Mouse (Mus musculus) midbrain, embryonic 11.5 days (tissue): Measurements from ENCODE around the gene Ikzf1. TPM values are rescaled to one million over a fixed set of nuclear protein-coding genes. Genes with fewer than 3 reads are reported as not detected.
A peak's percentile ranks its signal among the peaks of the same experiment; 100 is the strongest.

Experiments
- ATAC-seq: fragments of 200-750 bp; cut with Nextera tagmentation; 2 replicates; pipeline ENCODE4 v1.8.0; 2017; ENCODE audit warnings: moderate TSS enrichment, moderate library complexity; ENCODE audit not compliant: low FRiP score
- DNase-seq: peaks from one replicate; pipeline ENCODE4 v3.0.0; 2015; ENCODE audit warnings: low spot score; ENCODE audit errors: missing footprints
- H3K27ac ChIP-seq: fragments of 300-500 bp; sonication (generic); 2 replicates; pipeline ENCODE4 v1.5.1; 2014; ENCODE audit warnings: low read depth, low read length
- H3K27me3 ChIP-seq: fragments of 300-500 bp; sonication (generic); 2 replicates; pipeline ENCODE4 v1.6.1; 2014; ENCODE audit warnings: mild to moderate bottlenecking, low read length, moderate library complexity, mixed read lengths; ENCODE audit not compliant: control insufficient read depth, insufficient read depth
- H3K36me3 ChIP-seq: fragments of 300-500 bp; sonication (generic); 2 replicates; pipeline ENCODE4 v1.6.1; 2014; ENCODE audit warnings: mild to moderate bottlenecking, low read length, moderate library complexity, mixed read lengths; ENCODE audit not compliant: control insufficient read depth, insufficient read depth
- H3K4me1 ChIP-seq: fragments of 300-500 bp; sonication (generic); 2 replicates; pipeline ENCODE4 v1.6.1; 2014; ENCODE audit warnings: low read length; ENCODE audit not compliant: control insufficient read depth, insufficient read depth
- H3K4me2 ChIP-seq: fragments of 300-500 bp; sonication (generic); 2 replicates; pipeline ENCODE4 v1.6.1; 2014; ENCODE audit warnings: mild to moderate bottlenecking, moderate library complexity
- H3K4me3 ChIP-seq: fragments of 300-500 bp; sonication (generic); 2 replicates; pipeline ENCODE4 v1.5.1; 2014; ENCODE audit warnings: low read depth, low read length
- H3K9ac ChIP-seq: fragments of 300-500 bp; sonication (generic); 2 replicates; pipeline ENCODE4 v1.6.1; 2014; ENCODE audit warnings: low read length
- H3K9me3 ChIP-seq: fragments of 300-500 bp; sonication (generic); 2 replicates; pipeline ENCODE4 v1.6.1; 2016; ENCODE audit warnings: low read length; ENCODE audit not compliant: control insufficient read depth
- WGBS: fragments of 180-500 bp; shearing (Covaris S2); extraction: QIAGEN DNeasy Blood & Tissue Kit; methylation state at CpG from one replicate; pipeline ENCODE4 v1.1.7; 2014; 5-methylcytosine and 5-hydroxymethylcytosine counted together
- polyA plus RNA-seq: library from polyadenylated mRNA; unstranded; fragments of >200 nt; fragmentation: Nextera tagmentation; extraction: Ambion mirVana; gene quantifications from 2 replicates; pipeline ENCODE4 v1.2.1, GENCODE M21; 2014

The Ikzf1 gene
- polyA plus RNA-seq, 1 experiment from 2014 or later: 2.7 TPM

DNA sequence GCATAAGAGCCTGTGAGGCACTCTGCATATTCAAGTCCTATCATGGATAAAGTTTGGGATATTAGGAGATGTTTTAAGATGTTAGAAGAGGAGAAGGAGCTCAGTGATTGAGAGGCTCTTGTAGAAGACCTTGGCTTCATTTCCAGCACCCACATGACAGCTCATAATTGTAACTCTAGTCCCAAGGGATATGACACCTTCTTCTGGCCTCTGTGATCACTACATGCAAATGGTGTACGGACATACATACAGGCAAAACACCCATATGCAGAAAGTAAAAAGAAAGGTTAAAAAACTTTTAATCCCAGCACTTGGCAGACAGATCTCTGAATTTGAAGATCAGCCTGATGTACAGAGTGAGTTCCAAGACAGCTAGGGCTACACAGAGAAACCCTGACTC is 113.9 kb downstream of the Ikzf1 start:
- DNase-seq: no peak
- H3K4me3 ChIP-seq: no peak overlapping the region
- H3K27ac ChIP-seq: no peak overlapping the region
- WGBS: 97% methylated on average over 1 of the region's 1 CpGs
- ATAC-seq: no peak
- no peak overlapping the region for H3K9ac ChIP-seq
- H3K27me3 ChIP-seq: no peaks in the 10 kb centered on the region
- H3K36me3 ChIP-seq: peaks cover 25% of the 10 kb centered on the region
- no peak overlapping the region for H3K4me2 ChIP-seq
- H3K9me3 ChIP-seq: no peaks in the 10 kb centered on the region
- no peaks in the 10 kb centered on the region for H3K4me1 ChIP-seq

DNA sequence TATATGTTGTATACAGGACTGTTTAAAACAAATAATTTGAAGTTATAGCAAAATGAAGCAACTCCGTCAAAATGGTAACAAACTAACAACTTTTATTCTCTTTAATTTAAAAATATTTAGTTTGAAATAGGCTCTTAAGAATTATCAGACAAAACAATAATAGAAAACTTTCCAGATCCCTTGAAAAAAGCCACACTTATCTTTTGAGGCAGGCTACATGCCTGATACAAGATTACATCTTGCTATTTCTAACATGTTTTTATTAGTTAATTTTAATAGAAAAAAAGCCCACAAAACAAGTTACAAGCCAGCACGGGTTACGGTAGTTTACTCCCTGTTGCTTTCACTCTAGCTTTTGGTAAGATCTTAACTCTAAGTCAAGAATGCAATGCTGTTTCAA is 115.5 kb downstream of the Ikzf1 start:
- Histone ChIP-seq H3K4me1 (no peaks in the 10 kb centered on the region), H3K27ac (no peak overlapping the region), H3K4me2 (no peak overlapping the region), H3K36me3 (peaks cover 25% of the 10 kb centered on the region), H3K27me3 (no peaks in the 10 kb centered on the region), H3K4me3 (no peak overlapping the region), H3K9ac (no peak overlapping the region), H3K9me3 (no peaks in the 10 kb centered on the region)
- DNase-seq (no peak), ATAC-seq (no peak)
- WGBS: 99% methylated on average over 3 of the region's 3 CpGs

DNA sequence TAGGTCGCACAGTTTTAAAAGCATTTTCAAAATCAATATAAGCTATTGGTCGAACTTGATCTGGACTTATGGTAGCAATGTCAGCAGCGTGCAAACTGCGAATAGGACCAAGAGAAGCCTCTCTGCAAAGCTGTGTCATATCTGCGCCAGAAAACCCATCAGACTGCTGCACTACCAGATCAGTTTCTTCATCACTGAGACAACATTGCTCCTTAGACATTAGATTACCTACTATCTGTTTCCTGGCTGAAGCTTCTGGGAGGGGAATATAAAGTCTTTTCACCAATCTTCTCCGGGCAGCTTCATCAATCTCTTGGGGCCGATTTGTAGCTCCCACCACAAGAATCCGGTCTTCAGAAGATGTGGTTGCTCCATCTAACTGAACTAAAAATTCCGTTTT is 116.3 kb downstream of the Ikzf1 start:
- Histone ChIP-seq H3K27ac (no peak overlapping the region), H3K4me3 (no peak overlapping the region), H3K4me2 (no peak overlapping the region), H3K9ac (no peak overlapping the region), H3K27me3 (no peaks in the 10 kb centered on the region), H3K4me1 (no peaks in the 10 kb centered on the region), H3K36me3 (peaks cover 25% of the 10 kb centered on the region), H3K9me3 (no peaks in the 10 kb centered on the region)
- ATAC-seq: no peak
- WGBS: 92% methylated on average over 9 of the region's 9 CpGs
- DNase-seq: no peak

DNA sequence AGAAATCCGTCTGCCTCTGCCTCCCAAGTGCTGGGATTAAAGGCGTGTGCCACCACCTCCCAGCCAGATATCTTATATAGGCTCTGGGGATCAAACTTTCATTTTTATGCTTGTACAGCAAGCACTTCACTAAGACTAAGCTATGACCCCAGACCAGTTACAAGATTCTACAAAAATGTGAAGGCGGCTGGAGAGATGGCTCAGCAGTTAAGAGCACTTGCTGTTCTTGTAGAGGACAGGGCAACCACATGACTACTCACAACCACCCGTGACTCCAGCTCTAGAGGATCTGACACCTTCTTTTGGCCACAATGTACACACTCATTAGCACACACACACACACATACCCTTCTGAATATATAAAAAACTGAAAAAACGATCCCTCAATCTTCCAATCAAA is 119.6 kb downstream of the Ikzf1 start:
- no peak overlapping the region for H3K4me2 ChIP-seq
- ATAC-seq (no peak), DNase-seq (peak; percentile 19)
- peaks cover 5% of the 10 kb centered on the region; the same call in 1 of the 2 replicates for H3K4me1 ChIP-seq
- no peak overlapping the region for H3K4me3 ChIP-seq
- H3K36me3 ChIP-seq: peaks cover 22% of the 10 kb centered on the region
- H3K9me3 ChIP-seq: no peaks in the 10 kb centered on the region
- no peaks in the 10 kb centered on the region for H3K27me3 ChIP-seq
- 86% methylated on average over 5 of the region's 5 CpGs for WGBS
- no peak overlapping the region for H3K9ac ChIP-seq
- no peak overlapping the region for H3K27ac ChIP-seq

DNA sequence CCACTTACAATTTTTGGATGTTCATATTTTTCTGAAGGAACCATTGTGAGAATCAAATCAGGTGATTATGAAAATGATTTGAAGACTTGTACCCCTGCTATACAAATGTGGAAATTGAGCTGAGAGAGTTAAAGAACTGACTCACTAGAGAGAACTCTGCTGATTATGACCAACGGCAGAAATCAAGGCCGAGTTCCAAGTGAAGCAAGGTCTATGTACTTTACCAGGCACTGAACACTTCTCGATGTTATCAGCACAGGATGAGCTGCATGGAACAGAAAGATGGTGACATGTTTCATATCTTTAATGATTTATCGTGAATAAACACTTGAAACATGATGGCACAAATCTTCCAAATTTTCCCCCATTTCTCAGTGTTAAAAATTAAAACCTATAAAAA is 121.1 kb downstream of the Ikzf1 start:
- H3K27ac ChIP-seq: no peak overlapping the region
- no peak overlapping the region for H3K9ac ChIP-seq
- DNase-seq (no peak), ATAC-seq (no peak)
- H3K27me3 ChIP-seq: no peaks in the 10 kb centered on the region
- peaks cover 19% of the 10 kb centered on the region for H3K36me3 ChIP-seq
- H3K4me1 ChIP-seq: peaks cover 11% of the 10 kb centered on the region; the same call in 1 of the 2 replicates
- H3K4me3 ChIP-seq: no peak overlapping the region
- no peaks in the 10 kb centered on the region for H3K9me3 ChIP-seq
- H3K4me2 ChIP-seq: no peak overlapping the region
- WGBS: 93% methylated on average over 4 of the region's 4 CpGs

DNA sequence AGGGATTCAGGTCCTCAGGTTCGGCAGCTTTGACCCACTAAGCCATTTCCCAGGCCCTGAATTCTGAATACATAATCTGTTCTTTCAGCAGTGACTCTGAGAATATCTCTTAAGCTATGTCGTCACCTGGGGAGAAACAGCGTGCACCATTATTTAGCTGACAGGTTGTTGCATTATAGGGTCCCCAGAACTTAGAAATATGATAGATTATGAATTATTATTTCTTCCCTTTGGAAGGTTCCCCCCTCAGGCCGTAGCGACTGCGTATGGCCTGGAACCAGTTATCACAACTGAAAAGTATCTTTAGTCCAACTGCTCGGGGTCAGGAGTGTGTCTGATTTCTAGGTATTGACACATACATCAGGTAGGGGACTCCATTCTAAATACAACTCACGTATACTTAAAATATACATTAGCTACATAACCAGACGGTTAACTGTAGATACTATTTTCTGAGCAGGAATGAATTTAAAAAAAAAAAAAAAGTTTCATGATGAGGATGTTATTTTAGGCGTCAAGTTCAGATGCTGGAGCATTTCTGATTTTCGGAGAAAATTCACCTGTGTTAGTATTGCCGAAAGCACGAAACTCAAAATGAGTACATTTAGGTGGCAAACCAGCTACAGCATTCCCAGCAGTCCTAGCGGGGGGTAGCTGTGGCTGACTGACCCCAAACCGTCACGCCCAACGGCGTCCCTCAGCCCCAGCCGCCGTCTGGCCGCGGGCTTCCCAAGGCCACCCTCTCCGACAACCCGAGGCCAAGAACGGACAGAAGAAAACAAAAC is 123.4 kb downstream of the Ikzf1 start:
- ATAC-seq (peak; percentile 74; the same call in 1 of the 2 replicates), DNase-seq (no peak)
- no peaks in the 10 kb centered on the region for H3K9me3 ChIP-seq
- H3K4me1 ChIP-seq: peaks cover 16% of the 10 kb centered on the region
- peak overlapping the region; percentile 96 for H3K27ac ChIP-seq
- peak overlapping the region; percentile 75 for H3K9ac ChIP-seq
- no peaks in the 10 kb centered on the region for H3K27me3 ChIP-seq
- 10% methylated on average over 25 of the region's 25 CpGs for WGBS
- no peaks in the 10 kb centered on the region for H3K36me3 ChIP-seq
- H3K4me2 ChIP-seq: peak overlapping the region; percentile 53
- peak overlapping the region; percentile 61 for H3K4me3 ChIP-seq

DNA sequence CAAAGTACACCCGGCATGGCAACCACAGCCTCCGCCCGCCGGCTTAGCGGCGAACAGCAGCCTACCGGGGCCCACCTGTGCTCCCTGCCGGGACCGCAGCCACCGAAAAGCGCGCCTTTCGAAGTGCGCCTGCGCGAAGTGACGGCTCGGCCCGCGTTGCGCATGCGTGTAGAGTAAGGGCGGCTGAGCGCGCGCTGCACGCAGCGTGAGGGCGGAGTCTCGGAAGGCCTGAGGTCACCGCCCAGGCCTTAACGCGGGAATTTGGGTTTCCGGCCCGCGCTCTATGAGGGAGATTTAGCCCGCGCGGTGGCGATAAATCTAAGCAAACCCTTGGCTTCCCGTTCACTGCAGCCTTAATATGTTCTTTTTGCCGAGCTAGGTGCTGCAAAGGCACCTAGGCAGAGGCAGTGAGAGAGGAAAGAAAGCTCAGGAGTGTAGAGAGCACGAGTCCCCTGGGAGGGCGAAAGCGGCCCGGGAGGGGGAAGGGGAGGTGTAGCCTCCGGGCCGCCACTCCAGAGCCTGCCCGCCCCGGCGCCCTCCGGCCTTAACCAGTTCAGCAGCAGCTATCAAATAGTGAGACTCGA is 124.1 kb downstream of the Ikzf1 start, which contains the start of gene Fignl1:
Fignl1 (minus strand) TSS at position 143 of the 584 bp plus-strand sequence.
- ATAC-seq (peak; percentile 96), DNase-seq (peak; percentile 100)
- no peaks in the 10 kb centered on the region for H3K27me3 ChIP-seq
- no peaks in the 10 kb centered on the region for H3K36me3 ChIP-seq
- H3K9me3 ChIP-seq: no peaks in the 10 kb centered on the region
- H3K27ac ChIP-seq: peak within 1 kb of the TSS; percentile 96
- under 1% methylated on average over 53 of the region's 53 CpGs for WGBS
- peaks cover 16% of the 10 kb centered on the region for H3K4me1 ChIP-seq
- peak within 1 kb of the TSS; percentile 75 for H3K9ac ChIP-seq
- peak within 1 kb of the TSS; percentile 61 for H3K4me3 ChIP-seq
- peak within 1 kb of the TSS; percentile 53 for H3K4me2 ChIP-seq

DNA sequence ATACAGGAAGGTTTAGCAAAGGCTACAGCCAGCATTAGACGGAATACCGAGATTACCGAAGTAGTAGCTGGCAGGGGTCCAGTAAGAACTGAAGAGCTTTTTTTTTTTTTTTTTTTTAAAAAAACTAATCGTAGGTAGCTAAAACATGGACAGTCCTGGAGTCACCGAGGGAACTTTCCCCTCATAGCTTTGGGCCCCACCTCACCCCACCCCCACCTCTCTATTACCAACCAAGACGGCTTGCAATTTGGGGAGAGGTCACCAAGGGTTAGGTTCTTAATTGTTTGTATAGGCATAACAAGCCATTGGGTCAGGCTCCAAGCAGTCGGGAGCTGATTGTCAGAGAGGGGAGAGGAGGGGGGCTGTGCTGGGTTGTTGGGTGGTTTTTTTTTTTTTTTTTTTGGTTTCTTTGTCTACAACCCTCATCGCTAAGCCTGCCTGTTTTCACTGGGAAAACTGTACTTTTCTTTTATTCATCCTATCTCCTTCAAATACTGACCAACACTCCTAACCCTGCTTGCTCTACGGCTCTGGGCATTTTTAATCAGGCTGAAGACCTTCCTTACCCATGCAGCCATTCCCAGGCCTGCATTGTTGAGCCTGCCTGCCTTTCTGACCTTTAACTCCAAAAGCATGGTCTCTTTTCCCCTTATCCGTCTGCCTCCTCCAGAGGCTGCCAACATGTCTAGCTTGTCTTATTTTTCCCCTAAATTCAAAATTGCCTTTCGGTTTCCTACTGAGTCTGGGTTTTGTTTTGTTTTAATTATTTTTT is 124.8 kb downstream of the Ikzf1 start:
- ATAC-seq (peak; percentile 60), DNase-seq (peak; percentile 92)
- Histone ChIP-seq H3K4me3 (peak overlapping the region; percentile 61), H3K27ac (peak overlapping the region; percentile 96), H3K4me2 (peak overlapping the region; percentile 53), H3K36me3 (no peaks in the 10 kb centered on the region), H3K4me1 (peaks cover 16% of the 10 kb centered on the region), H3K9me3 (no peaks in the 10 kb centered on the region), H3K27me3 (no peaks in the 10 kb centered on the region), H3K9ac (peak overlapping the region; percentile 75)
- 2% methylated on average over 11 of the region's 11 CpGs for WGBS
